Mouse (Mus musculus): Measurements from ENCODE around the gene Esp38.
"Not testable (repeated sequence)": the region's sequence is repeated elsewhere in the genome, so short reads cannot be mapped to it uniquely, and the experiment has no call there.

Gene Esp38

DNA sequence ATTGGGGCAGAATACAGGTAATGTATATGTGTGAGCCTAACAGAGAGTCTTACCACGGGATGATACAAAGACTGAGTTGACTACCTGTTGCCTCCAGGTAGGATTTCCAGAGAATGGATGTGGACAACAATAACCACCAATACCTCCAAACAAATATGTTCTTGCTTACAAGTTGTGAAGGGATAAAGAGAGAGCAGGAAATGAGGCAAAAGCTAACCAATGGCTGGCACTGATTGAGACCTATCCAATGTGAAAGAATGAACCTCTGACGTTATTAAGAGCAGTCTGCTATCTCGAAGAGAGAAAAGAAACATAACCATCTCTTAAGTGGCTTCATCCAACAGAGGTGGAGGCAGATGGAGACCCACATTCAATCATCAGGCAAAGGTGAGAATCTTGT lies at the start of gene Esp38:
Gene Esp38 (plus strand): TSS at position 301 of the 400 bp plus-strand sequence.
- no peak for DNase-seq (ENCODE audit: low spot score)

- DNase-seq (ENCODE audit: low spot score) = not testable (repeated sequence)
Measured at GRCm38 (mm10) chr17:39902928-39903545, 47.3 kb upstream of the Esp38 start.
